Mouse (Mus musculus) gastrocnemius, postnatal 10 days (tissue): ENCODE data around the gene Wdr62. TPM values are rescaled to one million over a fixed set of nuclear protein-coding genes. Genes with fewer than 3 reads are reported as not detected.

Experiments used
- DNase-seq: peaks from one replicate; pipeline ENCODE4 v3.0.0; 2021; ENCODE audit warnings: mixed read lengths
- total RNA-seq, 2 experiments: library from RNA; stranded (reverse); gene quantifications; 2 replicates each; pipeline ENCODE4 v1.2.3; 2021

Gene Wdr62
- total RNA-seq, 2 experiments from 2014 or later = 4.9 to 5.9 TPM

DNA sequence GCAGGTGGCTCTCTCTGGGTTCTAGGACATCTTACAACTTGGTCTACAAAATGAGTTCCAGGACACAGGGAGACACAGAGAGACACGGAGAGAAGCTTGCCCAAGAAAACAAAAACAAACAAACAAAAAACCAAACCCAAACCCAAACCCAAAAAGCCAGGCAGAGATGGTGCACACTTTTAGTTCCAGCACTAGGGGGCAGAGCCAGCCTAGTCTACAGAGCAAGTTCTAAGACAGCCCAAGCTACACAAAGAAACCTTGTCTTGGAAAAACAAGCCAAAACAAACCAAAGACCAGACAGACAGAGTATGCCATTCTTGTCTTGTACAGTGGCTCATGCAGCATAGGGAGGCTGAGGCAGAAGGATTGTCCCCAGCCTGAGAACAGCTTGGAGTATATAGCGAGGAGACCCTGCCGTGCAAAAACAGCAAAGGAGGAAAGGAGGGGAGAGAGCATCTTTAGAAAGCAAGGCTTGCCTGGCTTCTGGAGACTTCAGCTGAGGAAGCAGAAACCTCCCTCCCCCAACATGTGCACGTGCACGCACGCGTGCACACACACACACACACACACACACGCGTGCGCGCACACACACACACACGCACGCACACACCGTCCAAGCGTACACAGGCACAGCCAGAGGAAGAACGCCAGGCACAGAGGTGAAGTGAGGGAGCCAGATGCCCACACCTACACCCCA lies 26.0 kb upstream of the Wdr62 start:
- DNase-seq = no peak

DNA sequence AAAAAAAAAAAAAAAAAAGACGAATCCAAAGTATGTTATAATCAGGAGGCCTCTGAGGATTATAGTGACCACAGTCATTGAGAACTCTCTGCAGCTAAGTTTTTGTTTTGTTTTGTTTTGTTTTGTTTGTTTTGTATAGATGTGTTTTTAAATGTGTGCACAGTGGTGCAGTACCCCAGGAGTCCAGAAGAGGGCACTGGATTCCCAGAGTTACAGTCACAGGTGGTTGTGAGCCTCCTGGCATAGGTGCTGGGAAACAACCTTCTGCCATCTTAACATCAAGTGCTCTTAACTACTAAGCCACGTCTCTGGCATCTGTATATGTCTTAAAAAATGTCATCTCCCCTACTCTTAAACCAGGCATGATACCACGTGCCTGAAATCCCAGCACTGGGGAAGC lies 20.7 kb upstream of the Wdr62 start:
- DNase-seq = no peak

DNA sequence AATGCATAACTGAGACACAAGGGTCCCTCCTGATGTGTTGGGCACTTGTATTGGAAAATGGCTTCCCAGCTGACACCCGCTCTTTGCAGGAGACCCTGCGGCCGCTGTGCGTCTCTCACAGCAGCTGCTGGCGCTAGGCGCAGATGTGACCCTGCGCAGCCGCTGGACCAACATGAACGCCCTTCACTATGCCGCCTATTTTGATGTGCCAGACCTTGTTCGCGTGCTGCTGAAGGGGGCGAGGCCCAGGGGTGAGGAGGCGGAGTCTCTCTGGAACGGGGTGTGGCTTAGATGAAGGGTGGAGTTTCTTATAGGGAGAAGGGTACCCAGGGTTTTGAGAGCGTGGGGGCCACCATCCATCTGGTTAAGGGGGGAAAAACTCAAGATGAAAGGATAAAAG lies 17.0 kb upstream of the Wdr62 start:
- no peak for DNase-seq

DNA sequence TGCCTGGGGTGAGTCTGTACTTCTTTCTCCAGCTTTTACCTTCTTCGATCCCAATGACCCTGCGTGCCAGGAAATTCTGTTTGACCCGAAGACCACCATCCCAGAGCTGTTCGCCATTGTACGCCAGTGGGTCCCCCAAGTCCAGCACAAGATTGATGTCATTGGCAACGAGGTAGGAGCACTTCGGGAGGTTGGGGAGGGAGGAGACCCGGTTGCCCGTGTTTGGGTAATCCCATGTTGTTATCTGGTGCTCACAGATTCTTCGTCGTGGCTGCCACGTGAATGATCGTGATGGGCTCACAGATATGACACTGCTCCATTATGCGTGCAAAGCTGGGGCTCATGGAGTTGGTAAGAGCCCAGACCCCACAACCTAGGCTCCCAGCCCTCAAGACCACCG lies 16.6 kb upstream of the Wdr62 start:
- DNase-seq = no peak

- DNase-seq = peak; percentile 34
Observed at GRCm38 (mm10) chr7:30295103-30295502, 14.9 kb upstream of the Wdr62 start.

DNA sequence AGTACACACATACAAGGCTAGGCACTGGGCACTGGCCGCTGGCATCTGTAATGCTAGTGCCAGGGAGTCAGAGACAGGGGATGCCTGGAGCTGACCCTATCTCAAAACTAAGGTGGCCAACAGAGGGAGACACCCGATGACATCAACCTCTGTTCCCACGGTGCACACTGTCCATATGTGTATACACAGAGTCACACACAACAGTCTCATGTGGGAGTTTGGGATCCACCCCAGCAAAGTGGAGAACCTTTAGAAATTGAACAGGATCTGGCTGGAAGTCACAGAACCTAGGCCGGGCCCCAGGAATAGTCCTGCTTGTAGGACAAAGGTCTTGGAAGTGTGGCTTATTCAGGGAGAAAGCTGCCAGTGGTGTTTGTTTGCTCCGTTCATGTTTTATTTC lies 14.1 kb upstream of the Wdr62 start:
- DNase-seq = no peak

DNA sequence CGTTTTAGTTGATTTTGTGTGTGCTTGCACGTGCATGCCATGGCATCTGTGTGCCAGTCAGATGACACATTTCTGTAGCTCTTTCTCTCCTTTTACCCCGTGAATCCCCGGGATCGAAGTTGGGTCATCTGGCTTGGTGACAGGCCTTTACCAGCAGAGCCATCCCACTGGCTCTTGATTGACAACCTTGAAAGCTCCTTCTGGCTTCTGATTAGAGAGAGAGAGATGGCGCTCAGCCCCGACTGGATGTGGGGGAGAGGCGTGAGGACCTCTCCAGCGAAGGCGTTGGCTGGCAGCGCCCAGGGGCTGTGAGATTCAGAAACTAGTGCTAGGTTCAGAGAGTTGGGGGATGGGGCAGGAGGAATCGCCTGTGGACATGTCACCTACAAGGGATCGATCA lies 13.6 kb upstream of the Wdr62 start:
- no peak for DNase-seq

DNA sequence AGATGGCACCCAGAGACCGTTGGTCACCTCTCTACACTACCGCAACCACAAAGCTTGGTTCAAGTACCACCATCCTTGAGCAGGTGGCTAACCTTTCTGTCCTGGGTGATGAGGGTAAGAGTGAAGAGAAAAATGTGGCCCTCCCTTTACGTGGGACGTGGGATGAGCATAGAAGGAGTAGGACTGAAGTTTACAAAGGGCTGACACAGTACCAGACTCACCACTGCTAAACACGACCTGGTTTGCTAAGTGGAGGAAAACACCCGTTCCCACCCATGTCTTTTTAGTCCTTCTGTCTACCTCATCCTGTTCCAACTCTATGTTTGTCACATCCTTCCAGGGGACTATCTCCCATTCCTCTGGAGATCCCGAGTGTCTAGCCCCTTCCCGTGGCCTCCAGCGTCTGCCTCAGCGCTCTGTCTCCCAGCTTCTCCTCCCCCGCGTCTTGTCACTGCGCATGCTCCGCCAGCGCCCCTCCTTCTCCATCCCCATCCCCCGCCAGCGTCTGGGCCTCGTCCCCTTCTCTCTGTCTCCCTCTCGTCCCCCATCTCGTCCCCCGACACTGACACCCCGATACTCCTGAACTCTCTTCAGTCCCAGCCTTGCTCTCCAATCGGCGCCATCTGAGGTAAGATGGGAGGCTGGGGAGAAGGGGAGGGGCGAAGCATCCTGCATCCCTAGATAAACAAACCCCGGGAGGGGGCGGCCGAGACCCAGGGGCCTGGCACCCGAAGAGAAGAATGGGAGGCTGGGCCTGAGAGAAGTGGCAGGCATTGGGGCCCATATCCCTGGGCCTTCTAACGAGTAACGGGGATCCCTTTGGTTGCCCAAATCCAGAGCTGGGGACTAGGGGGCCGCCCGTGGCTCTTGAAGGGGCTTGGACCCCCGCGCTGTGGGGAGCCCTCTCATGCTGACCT lies 11.3 kb upstream of the Wdr62 start, which contains the start of gene Clip3:
Gene Clip3, plus strand, starts transcription at position 514 of the 917 bp plus-strand sequence.
- DNase-seq = peak; percentile 77

DNA sequence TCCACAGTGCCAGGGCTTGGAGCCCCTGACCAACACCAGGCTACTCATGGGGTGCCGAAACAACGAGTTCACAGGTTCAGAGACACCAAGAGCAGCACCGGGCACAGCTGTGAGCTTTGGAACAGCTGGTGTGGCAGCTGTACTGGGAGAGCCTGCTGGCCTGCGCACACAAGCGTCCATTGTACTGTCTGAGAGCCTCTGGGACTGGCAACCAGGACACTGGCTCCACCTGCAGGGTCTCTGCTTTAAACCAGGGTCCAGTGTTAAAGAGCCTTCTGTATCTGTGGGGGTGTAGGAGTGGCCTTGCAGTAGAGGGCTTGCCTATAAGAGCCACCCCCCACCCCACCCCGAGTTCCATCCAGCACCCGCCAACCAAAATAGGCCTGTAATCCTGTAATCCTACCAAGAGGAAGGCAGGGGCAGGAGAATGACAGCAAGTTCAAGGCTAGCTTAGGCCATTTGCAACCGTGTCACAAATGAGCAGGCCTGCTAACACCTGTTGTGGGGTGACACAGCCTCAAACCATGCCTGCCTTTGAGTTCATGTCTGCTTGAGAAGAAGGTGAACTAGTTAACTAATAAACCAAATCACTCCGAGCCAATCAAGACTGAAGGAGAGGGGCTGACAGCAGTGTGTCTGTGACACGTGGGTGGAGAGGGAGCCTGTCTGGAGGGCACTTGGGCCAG lies 9.6 kb upstream of the Wdr62 start:
- peak; percentile 36 for DNase-seq

GRCm38 (mm10) chr7:30289071-30289713 lies 9.0 kb upstream of the Wdr62 start:
- DNase-seq = no peak

DNA sequence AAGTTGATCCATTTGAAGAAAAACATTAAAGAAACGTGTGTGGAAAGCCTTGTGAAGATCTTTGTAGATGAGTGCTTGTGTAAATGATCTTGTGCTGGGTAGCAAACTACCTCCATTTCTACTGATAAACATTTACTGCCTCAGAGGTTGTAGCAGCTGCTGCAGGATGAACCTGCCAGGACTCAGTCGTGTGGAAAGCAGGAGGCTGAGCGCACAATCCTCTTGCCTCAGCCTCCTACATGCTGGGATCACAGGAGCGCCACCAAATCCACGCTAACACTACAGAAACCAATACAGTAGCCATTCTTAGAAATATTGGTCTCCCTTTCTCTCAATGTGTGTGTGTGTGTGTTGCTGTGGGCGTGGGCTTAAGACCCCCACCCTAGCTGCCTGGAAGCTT lies 7.8 kb upstream of the Wdr62 start:
- DNase-seq = no peak

DNA sequence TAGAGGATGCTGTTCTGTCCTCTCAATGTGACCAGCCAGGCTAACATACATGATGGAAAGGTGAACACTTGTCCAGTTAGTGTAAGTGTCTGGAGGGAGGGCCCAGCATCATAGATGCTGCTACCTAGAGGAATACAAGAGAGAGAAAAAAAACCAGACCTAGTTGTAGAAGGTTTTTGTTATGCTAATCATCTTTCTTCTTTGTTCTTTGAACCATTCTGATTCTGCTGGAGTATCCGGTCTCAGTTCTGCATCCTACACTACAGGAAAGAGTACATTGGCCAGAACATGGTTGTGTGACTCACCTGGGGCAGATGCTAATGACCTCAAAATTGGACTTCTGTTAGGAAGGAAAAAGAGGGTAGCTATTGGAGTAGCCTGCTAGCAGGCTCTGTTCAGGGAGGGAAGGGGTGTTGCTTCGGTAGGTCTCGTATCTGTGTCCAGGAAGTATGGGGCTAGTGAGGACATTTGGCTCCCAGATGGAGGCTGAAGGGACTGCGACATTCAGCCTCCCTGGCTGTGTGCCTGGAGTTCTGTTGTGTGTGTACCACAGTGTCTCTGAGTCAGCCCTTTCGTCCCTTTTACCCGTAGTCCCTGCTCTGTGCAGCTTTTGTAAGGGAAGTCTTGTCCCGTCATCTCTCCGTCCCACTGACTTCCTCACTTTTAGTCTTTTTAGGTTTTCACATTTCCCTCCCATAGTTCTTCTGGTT lies 6.6 kb upstream of the Wdr62 start:
- DNase-seq = peak; percentile 28

GRCm38 (mm10) chr7:30282740-30283139 lies 2.5 kb upstream of the Wdr62 start:
- no peak for DNase-seq

DNA sequence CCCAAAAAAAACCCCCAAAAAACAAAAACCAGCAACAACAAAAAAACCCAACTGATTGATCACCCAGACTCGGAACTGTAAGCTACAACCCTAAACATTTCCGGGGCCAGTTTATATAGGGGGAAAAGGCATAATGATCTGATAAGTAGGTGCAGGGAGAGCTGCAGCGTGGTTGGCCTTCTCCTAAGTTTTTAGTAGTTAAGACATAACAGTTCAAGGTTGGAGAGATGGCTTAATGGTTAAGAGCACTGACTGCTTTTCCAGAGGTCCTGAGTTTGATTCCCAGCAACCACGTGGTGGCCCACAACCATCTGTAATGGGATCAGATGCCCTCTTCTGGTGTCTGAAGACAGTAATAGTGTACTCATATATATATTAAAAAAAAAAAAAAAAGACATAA lies 1.3 kb upstream of the Wdr62 start:
- DNase-seq = no peak

DNA sequence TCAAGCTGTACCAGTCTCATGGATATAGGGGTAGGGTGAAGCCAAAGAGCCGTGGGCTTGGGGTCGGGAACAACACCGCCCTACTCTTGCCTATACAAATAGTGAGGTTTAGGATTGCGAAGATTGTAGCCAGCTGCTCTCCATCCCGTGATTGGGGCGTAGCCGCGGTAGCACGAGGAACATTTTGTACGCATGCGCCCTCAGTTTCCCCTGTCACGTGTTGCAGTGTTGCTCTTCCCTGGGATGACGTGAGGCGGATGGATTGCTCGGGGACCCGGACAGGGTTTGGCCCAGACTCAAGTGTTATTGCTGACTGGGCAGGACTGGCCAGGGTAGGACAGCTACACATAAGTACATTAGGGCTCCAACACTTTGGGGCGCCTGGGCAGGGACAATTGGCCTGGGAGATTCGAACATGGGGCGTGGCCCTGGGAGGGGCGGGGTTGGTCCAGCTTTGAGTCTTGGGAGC lies 485 bp upstream of the Wdr62 start:
- peak; percentile 81 for DNase-seq

DNA sequence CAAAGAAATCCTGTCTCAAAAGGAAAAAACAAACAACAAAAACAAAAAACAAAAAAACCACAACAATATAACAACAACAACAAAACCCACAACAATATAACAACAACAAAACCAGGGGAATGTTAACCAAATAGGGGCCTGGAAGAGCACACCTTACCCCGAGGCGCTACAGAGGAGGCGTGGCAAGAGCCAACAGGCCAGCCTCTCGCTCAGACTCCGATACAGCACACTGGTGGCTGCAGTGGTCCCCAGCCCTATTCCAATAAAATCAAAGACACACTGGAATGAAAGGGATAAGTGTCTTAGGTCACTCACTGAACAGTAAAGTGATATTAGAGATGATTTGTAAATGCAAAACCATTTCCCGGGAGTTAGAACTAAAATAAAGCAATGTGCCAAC lies 683 bp downstream of the Wdr62 start:
- no peak for DNase-seq

DNA sequence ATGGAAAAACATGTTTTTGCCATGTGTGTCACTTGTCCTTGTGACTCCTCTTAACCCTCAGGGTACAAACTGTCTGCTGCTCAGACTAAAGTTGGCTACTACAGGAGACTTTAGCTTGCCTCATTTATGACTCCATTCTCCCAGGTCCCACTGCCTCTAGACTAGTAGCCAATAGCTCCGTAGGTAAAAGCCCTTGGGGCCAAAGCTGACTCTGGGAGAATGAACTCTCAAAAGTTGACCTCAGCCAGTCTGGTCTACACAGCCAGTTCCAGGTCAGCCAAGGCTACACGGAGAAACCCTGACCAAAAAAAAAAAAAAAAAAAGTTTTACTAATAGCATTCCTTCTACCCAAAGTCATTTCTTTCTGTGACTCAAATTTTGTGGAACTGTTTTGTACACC lies 1.3 kb downstream of the Wdr62 start:
- no peak for DNase-seq

DNA sequence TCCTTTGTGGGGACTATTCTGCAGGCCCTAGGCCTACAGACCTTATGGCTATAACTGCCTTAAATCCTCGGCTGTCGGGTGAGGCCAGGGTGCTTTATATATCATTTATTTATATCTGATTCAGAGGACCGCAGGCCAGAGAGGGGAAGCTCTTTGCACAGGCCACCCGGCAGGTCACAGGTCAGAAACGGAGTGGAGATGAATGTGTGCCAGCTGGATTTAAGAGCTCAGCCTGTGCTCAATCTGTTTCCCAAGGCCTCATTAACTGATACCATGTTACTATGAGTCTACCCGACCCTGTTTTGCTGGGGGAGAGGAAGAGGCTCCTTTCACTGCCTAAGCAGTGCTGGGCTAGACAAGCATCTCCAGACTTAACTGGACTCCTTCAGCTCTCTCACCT lies 5.8 kb downstream of the Wdr62 start:
- DNase-seq = no peak

GRCm38 (mm10) chr7:30269641-30270040 lies 10.6 kb downstream of the Wdr62 start:
- DNase-seq = no peak

GRCm38 (mm10) chr7:30266780-30267179 lies 13.4 kb downstream of the Wdr62 start:
- no peak for DNase-seq

DNA sequence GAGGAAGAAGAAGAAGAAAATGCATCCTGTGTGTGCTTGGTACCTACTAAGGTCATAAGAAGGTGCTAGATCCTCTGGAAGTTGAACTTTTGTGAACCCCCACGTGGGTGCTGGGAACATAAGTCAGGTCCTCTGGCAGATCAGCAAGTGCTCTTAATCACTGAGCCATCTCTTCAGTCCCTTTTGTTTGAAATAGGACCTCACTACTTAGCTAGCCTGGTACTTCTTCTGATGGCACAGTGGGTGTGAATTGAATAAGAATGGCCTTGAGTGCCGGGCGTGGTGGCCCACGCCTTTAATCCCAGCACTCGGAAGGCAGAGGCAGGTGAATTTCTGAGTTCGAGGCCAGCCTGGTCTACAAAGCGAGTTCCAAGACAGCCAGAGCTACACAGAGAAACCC lies 14.3 kb downstream of the Wdr62 start:
- DNase-seq = no peak

- no peak for DNase-seq
Observed at GRCm38 (mm10) chr7:30265531-30265930, 14.7 kb downstream of the Wdr62 start.
